Mouse (Mus musculus): ENCODE results near the gene Tmem190.
"Not testable (repeated sequence)": the region's sequence is repeated elsewhere in the genome, so short reads cannot be mapped to it uniquely, and the experiment has no call there.

Tmem190 gene

DNA sequence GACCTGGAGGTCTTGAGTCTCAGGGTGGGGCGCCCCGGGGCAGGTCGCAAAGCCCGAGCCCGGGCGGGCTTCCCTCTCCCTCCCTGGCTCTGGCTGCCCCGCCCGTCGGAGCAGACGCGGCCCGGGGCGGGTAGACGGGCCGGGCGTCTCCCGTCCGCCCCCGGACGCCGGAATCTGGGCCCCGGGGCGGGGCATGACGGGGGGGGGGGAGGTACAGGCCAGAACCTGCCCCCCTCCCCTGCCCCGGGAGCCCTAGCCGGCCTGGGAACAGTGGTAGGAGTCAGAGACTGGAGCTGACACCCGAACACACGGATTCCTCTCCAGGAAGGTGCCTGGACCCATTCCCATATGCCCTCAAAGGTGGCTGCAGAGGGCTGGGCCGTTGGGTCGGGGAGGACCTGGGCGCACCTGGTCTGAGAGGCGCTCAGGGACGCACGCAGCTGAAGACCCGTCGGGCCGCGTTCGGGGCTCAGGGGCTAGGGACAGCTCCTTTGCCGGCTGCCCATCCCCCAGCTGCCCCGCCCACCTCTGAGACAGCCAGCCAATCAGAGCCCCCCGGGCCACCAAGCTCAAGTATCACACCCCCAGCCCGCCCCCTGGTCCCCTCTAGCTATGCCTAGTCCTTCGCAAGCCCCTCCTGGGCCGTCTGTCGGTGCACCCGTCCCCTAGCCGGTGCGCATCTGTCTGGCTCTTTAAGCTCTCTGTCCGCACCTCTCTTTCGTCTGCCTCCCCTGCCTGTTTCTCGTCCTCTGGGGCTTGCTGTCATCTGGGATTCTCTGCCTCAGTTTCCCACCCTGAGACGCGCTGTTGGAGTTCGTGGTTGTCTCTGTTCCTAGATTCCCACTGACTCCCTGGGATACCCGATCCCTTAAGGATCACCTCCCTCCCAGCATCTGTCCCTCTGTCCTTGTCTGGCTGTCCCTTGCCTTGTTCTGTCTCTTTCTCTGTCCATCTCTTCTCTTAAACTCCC, 5.6 kb upstream of the Tmem190 start:
- DNase-seq = peak; percentile 71

GRCm38 (mm10) chr7:4777851-4778637, 4.7 kb upstream of the Tmem190 start:
- no peak for DNase-seq

DNA sequence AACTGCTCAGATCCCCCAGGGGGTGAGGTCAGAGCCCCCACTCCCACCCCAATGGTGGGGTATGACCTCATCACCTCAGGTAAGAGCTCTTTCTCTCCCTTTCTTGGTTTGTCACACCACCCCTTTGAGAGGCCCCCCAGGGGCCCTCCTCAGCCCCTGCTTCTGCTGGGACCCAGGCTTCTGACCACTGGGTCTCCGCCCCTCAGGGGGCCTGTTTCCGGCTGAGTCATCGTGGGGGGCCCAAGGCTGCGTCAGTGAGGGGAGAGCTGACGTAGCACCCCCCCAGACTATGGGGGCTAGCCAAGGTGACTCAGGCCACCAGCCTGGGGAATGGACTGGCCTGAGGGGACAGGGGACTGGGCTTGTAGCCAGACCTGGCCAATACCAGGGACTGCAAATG, 2.8 kb upstream of the Tmem190 start:
- no peak for DNase-seq

GRCm38 (mm10) chr7:4782130-4782529, 607 bp upstream of the Tmem190 start:
- no peak for DNase-seq

DNA sequence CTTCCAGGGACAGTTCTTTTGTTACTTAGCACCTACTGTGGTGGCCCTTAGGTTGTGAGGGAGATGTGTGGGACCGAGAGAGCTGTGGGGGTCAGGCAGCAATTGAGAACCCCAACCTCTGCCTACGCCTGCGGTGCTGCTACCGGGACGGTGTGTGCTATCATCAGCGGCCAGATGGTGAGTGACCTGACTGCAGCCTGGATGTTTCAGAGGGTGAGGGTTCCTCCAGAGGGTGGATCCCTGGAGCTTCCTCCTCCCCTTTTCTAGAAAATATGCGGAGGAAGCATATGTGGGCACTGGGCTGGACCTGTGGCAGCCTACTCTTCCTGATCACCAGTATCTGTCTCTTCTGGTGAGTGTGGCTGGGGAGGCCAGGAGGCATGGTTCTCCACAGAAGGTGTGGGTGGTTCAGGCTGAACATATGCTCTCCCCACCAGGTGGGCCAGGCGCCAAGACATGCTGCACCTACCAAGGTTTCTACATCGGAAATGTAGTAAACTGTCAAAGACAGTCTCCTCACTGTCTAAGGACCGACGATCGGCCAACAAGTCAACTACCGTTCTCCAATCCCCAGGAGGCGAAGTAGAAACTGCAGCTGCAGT, 1.0 kb downstream of the Tmem190 start:
- DNase-seq = no peak

GRCm38 (mm10) chr7:4788499-4789435, 6.0 kb downstream of the Tmem190 start:
- DNase-seq = peak; percentile 59

GRCm38 (mm10) chr7:4789436-4789935, 6.7 kb downstream of the Tmem190 start, which contains the start of gene Tmem238:
TSS of gene Tmem238 (minus strand) at chr7:4789656.
- DNase-seq = peak; percentile 84

GRCm38 (mm10) chr7:4792278-4793212, 9.8 kb downstream of the Tmem190 start, which contains the start of gene Rpl28:
TSS of gene Rpl28 (plus strand) at chr7:4792874.
- DNase-seq = peak; percentile 97

GRCm38 (mm10) chr7:4793248-4793647, 10.5 kb downstream of the Tmem190 start:
- not testable (repeated sequence) for DNase-seq

- no peak for DNase-seq
These were observed 10.9 kb downstream of the Tmem190 start for GRCm38 (mm10) chr7:4793674-4794073.

DNA sequence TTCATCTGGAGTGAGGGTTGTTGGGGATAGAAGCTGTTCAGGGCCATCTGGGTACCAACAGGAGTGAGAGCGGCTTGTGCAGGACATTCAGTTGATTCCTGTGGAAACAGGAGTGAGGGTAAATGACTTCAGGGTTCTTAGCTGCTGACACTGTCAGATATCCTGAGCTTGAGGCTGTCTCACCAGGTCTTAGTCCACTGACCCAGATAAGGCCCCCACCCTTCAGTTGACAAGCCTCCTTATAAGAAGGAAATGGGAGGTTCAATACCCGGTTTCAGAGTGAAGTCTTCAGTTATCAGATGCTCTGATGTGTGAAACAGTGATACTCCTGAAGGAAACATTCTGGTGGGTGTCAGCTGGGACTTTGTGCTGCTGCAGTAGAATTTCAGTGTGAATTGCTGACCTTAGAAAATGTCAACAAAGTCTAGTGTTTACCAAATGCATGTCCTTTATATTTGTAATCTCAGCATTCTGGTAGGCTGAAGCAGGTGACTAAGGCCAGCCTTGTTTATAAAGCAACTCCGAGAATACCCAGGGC, 12.0 kb downstream of the Tmem190 start:
- no peak for DNase-seq

GRCm38 (mm10) chr7:4795767-4796433, 13.2 kb downstream of the Tmem190 start:
- DNase-seq = peak; percentile 61

GRCm38 (mm10) chr7:4802247-4802646, 19.5 kb downstream of the Tmem190 start:
- DNase-seq = no peak

GRCm38 (mm10) chr7:4806716-4807115, 24.0 kb downstream of the Tmem190 start:
- peak; percentile 84 for DNase-seq

- DNase-seq = not testable (repeated sequence)
These were observed 28.4 kb downstream of the Tmem190 start for GRCm38 (mm10) chr7:4811131-4811530.

- peak; percentile 21 for DNase-seq
These were observed 29.1 kb downstream of the Tmem190 start for GRCm38 (mm10) chr7:4811842-4812302.

DNA sequence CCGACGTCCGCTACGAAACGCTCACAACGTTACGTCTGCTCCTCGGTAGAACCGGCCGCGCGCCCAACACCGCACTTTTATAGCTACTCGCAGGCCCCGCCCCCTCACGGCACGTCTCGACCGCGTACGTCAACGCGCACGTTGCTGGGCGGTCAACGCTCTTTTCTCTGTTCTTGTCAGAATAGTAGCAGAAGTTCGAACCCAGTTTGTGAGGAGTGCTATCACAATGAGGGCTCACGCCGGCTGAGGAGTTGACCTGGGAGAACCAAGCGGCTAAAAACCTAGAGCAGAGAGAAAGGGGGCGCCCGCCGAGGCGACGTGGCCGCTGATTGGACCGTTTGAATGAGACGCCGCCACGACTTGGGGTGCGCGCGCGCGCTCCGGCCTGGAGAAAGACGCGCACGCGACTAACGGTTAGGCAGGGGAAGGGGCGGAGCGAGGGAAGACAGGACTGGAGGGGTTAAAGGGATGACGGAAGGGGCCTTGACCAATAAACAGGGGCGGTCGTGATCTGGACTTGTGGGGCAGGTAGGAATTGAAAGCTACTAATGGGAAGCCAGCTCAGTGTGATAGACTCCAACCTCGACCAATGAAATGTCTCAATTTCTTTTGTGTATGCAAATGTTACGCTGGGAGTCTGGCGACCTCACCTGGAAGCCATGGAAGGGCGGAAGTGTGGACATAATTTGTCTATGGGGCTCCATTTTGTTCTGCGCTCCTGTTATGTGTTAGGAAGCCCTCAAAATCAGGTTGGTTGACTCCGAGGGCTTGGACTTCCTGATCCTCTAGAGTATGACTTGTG, 29.8 kb downstream of the Tmem190 start, which contains the start of gene Ube2s:
Gene Ube2s, minus strand, starts transcription at position 288 of the 802 bp plus-strand sequence.
- peak; percentile 99 for DNase-seq

- no peak for DNase-seq
These were observed 30.5 kb downstream of the Tmem190 start for GRCm38 (mm10) chr7:4813105-4813791.
